Mouse (Mus musculus) neural tube, embryonic 14.5 days (tissue): ENCODE results near the gene Atp5e. TPM values are rescaled to one million over a fixed set of nuclear protein-coding genes. Genes with fewer than 3 reads are reported as not detected.
A peak's percentile ranks its signal among the peaks of the same experiment; 100 is the strongest.

Experiments
- ATAC-seq: fragments of 200-750 bp; cut with Nextera tagmentation; 2 replicates; pipeline ENCODE4 v1.8.0; 2017; ENCODE audit warnings: low read depth, mild to moderate bottlenecking, moderate TSS enrichment, moderate library complexity
- H3K27ac ChIP-seq: fragments of 300-500 bp; sonication (generic); 2 replicates; pipeline ENCODE4 v1.5.1; 2014; ENCODE audit warnings: low read depth, mild to moderate bottlenecking, control low read depth, low read length, moderate library complexity, mixed read lengths
- H3K27me3 ChIP-seq: fragments of 300-500 bp; sonication (generic); 2 replicates; pipeline ENCODE4 v1.6.1; 2014; ENCODE audit warnings: low read length; ENCODE audit not compliant: control insufficient read depth, insufficient read depth
- H3K36me3 ChIP-seq: fragments of 300-500 bp; sonication (generic); 2 replicates; pipeline ENCODE4 v1.6.1; 2014; ENCODE audit warnings: low read length, mixed read lengths; ENCODE audit not compliant: control insufficient read depth, insufficient read depth
- H3K4me1 ChIP-seq: fragments of 300-500 bp; sonication (generic); 2 replicates; pipeline ENCODE4 v1.6.1; 2014; ENCODE audit warnings: low read length; ENCODE audit not compliant: control insufficient read depth, insufficient read depth
- H3K4me2 ChIP-seq: fragments of 300-500 bp; sonication (generic); 2 replicates; pipeline ENCODE4 v1.6.1; 2014; ENCODE audit warnings: mild to moderate bottlenecking, low read depth, low read length, control low read depth
- H3K4me3 ChIP-seq: fragments of 300-500 bp; sonication (generic); 2 replicates; pipeline ENCODE4 v1.5.1; 2014; ENCODE audit warnings: low read depth, low read length, control low read depth, mixed read lengths
- H3K9ac ChIP-seq: fragments of 300-500 bp; sonication (generic); replicated peaks from 2 replicates; pipeline ENCODE4 v1.6.1; 2014; ENCODE audit warnings: low read depth, mild to moderate bottlenecking, control low read depth, low read length, mixed read lengths
- H3K9me3 ChIP-seq: fragments of 300-500 bp; sonication (generic); 2 replicates; pipeline ENCODE4 v1.6.1; 2016; ENCODE audit warnings: low read length; ENCODE audit not compliant: control insufficient read depth
- WGBS: fragments of 180-500 bp; shearing (Covaris S2); extraction: QIAGEN DNeasy Blood & Tissue Kit; methylation state at CpG from one replicate; pipeline ENCODE4 v1.1.7; 2014; 5-methylcytosine and 5-hydroxymethylcytosine counted together
- polyA plus RNA-seq: library from polyadenylated mRNA; unstranded; fragments of >200 nt; fragmentation: Nextera tagmentation; extraction: Ambion mirVana; gene quantifications from 2 replicates; pipeline ENCODE4 v1.2.1, GENCODE M21; 2014

Atp5e gene
- polyA plus RNA-seq, 1 experiment from 2014 or later, result 891 TPM

DNA sequence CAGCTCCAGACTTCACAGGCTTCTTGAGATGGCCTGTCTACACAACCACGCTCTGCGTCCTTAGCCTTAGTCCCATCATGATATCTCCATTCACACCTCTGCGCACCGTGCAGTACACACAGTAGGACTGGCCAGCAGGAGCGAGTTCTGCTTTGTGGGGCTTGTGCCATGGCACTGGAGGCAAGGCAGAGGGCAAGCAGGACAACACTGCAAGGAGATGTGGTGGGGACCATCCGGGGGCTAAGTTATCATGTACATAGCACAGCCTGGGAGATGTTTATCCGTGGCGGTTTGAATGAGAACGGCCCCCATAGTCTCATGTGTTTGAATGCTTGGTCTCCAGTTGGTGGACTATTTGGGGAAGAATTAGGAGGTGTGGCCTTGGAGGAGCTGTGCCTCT is 29.0 kb downstream of the Atp5e start:
- H3K9ac ChIP-seq, result no peak overlapping the region
- 98% methylated on average over 9 of the region's 9 CpGs for WGBS
- no peaks in the 10 kb centered on the region for H3K36me3 ChIP-seq
- H3K27me3 ChIP-seq, result no peaks in the 10 kb centered on the region
- H3K4me3 ChIP-seq, result no peak overlapping the region
- ATAC-seq, result no peak
- H3K4me2 ChIP-seq, result no peak overlapping the region
- H3K4me1 ChIP-seq, result peaks cover 6% of the 10 kb centered on the region; the same call in 1 of the 2 replicates
- no peak overlapping the region for H3K27ac ChIP-seq
- no peaks in the 10 kb centered on the region for H3K9me3 ChIP-seq

DNA sequence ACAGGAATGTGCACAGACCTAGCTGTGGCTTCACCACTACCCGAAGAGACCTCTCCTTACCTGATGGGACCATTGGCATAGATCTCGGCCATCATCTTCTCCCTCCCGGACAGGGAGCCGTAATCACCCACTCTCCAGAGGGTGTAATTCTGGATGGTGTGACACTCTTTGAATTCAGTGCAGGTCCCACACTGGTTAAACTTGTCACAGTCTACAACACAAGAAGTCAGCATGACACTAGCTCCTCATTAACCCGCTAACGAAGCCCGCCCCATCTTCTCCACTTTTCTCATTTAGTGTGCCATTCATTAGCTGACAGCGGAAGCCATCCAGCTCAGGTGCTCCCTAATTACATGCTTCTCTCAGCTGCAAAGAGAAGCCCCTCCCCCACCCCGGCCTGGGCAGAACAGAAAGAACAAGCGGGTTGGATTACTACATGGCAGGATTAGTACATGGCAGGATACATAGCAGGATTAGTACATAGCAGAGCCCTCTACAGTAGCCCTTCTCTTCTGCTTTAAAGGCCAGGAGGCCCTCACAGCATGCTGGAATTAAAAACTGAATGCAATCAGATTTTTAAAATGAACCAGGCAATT is 34.8 kb downstream of the Atp5e start:
- H3K27ac ChIP-seq, result 0 out of 2 replicates have a peak overlapping the region, but pooled peaks have one; percentile 12

DNA sequence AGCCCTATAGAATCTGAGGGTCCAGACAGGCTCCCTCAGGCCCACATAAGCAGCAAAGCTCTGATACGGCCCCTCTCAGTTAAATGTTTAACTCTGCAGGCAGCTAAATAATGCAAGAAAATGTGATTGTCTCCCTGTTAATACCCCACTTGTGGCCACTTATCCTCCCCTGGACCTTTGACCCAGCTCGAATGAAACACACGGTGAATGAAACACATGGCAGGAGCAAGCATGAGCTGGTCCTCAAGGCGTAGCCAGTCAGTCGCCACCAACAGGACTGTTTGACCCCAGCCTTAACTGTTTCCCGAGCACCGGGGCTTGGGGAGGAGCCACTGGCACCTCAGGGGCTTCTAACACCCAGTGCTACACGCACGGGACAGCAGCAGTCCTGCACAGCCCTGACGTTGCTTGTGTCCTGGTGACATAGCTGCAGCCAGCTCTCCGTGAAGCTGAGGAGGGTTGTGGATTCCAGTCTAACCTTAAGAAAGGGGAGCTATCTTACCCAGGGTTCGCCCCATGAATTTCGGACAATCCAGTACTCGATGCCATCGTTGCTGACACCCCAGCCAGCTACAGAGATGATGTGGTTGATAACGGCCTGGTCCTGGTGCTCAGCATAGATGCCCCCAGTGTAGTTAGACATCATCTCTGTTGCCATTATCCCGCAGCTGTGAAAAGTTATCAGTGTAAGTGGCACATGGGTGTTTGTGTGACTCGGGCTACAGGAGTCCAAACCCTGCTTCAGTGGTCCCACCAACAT is 35.6 kb downstream of the Atp5e start:
- Histone ChIP-seq H3K4me1 (no peaks in the 10 kb centered on the region), H3K4me2 (no peak overlapping the region), H3K9me3 (no peaks in the 10 kb centered on the region), H3K27ac (no peak overlapping the region), H3K27me3 (no peaks in the 10 kb centered on the region), H3K9ac (no peak overlapping the region), H3K36me3 (peaks cover 32% of the 10 kb centered on the region), H3K4me3 (no peak overlapping the region)
- ATAC-seq, result no peak
- 84% methylated on average over 18 of the region's 18 CpGs for WGBS

More for the DNA sequence above, 34.8 kb downstream of the Atp5e start:
- Histone ChIP-seq H3K4me3 (no peak overlapping the region), H3K9ac (no peak overlapping the region), H3K4me2 (no peak overlapping the region), H3K27me3 (no peaks in the 10 kb centered on the region), H3K36me3 (peaks cover 30% of the 10 kb centered on the region), H3K4me1 (no peaks in the 10 kb centered on the region), H3K9me3 (no peaks in the 10 kb centered on the region)
- 65% methylated on average over 10 of the region's 10 CpGs for WGBS
- ATAC-seq, result peak; percentile 63

DNA sequence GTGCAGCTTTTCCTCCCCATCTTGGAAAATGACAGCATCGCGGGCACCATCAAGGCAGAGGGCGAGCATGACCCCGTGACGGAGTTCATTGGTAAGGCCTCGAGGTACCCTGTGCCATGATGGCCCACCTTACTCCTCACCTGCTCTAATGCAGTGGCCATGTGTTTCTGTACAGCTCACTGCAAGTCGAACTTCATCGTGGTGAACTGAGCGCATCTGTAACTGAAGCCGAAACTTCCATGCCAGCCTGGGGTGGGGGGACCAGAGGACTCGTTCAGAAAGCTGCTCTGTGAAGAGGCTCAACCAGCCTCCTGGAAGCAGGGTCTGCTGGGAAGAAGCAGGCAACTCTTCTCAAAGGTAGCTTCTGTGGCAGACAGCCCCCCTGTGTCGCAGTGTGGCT is 37.0 kb downstream of the Atp5e start:
- Histone ChIP-seq H3K27me3 (no peaks in the 10 kb centered on the region), H3K9me3 (no peaks in the 10 kb centered on the region), H3K36me3 (peaks cover 38% of the 10 kb centered on the region), H3K4me3 (no peak overlapping the region), H3K27ac (no peak overlapping the region), H3K9ac (no peak overlapping the region), H3K4me2 (no peak overlapping the region), H3K4me1 (no peaks in the 10 kb centered on the region)
- ATAC-seq, result no peak
- 96% methylated on average over 12 of the region's 12 CpGs for WGBS

DNA sequence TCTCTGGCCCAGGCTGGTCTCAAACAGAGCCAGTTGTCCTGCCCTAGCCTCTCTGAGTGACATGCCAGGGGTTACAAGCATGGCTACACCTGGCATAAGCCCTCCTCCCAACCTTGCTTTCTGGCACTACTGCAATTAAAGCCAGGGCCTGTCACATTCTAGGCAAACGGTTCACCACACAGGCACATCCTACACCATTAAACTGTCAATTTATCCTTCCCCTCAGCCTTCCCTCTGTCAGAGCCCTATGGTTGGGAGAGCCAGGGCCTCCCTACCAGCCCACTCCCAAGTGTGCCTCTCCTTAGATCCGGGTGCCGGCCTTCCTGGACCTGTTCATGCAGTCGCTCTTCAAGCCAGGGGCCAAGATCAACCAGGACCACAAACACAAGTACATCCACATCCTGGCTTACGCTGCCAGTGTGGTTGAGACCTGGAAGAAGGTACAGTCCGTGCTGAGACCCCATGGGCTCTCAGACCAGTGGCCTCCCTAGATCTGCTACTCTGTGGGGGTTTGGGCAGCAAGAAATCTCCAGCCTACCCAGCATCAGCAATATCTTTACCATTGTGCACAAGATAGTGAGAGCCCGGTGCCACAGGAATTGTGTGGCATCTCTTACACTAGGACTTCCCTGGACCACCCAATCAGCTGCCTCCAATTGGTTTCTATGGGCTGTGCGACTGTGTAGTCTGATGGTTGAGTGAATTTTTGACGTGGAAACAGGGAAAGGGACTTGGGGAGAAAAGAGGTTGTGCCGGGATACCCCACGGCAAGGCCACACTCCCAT is 39.4 kb downstream of the Atp5e start:
- H3K36me3 ChIP-seq, result peaks cover 46% of the 10 kb centered on the region
- H3K4me3 ChIP-seq, result no peak overlapping the region

DNA sequence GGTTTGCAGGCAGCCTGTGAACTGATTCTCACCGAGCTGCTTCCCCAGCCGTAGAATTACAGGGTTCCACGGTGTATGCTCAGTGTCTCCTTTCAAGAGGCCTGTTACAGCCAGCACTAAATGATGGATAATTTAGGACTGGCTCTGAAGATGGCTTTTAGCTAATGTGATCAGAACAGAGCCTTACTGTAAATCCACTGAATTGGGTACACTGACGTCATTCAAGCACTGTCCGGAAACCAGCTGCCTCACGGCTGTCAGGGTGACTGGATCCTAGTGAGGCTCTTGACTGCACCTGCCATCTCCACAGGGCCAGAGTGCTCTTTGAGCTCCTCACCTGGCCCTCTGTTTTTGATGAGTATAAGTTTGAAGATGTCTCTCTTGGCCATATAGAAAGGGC is 42.8 kb downstream of the Atp5e start:
- no peaks in the 10 kb centered on the region for H3K9me3 ChIP-seq
- H3K27ac ChIP-seq, result no peak overlapping the region
- no peak overlapping the region for H3K9ac ChIP-seq
- no peak overlapping the region for H3K4me3 ChIP-seq
- H3K4me2 ChIP-seq, result no peak overlapping the region
- no peaks in the 10 kb centered on the region for H3K27me3 ChIP-seq
- peaks cover 31% of the 10 kb centered on the region for H3K36me3 ChIP-seq
- 81% methylated on average over 6 of the region's 6 CpGs for WGBS
- no peak for ATAC-seq
- peaks cover 6% of the 10 kb centered on the region for H3K4me1 ChIP-seq

More for the DNA sequence above, 39.4 kb downstream of the Atp5e start:
- Histone ChIP-seq H3K4me2 (no peak overlapping the region), H3K9me3 (no peaks in the 10 kb centered on the region), H3K27me3 (no peaks in the 10 kb centered on the region), H3K9ac (no peak overlapping the region), H3K27ac (no peak overlapping the region), H3K4me1 (no peaks in the 10 kb centered on the region)
- whole genome bisulfite sequencing, result 93% methylated on average over 11 of the region's 11 CpGs
- no peak for ATAC-seq

DNA sequence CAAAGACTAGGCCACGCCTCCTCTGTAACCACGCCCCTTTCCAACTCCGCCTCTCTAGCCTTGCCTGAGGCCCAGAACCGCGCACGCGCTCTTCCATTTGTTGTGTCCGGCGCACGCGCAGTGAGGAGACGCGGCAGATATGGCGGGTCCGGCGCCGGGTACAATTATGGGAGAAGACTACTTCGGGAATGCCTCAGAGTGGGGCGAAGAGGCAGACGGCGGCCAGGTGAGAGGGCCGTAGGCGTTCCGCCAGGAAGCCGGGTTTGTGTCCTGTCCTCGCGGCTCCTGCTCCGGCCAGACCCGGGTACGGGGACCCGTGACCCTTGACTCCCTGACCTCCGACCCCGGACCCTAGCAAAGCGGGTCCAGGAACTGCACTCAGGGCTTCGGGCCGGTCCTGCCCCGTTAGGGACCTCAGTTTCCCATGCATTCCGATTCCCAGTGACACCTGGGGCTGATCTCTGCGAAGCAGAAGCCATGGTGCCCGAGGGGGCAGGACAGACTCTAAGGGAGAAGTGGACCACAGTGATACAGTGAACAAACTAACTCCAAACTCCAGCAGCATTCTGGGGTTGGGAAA is 48.1 kb downstream of the Atp5e start, which contains the start of gene Nelfcd:
Nelfcd (plus strand) TSS at position 74 of the 580 bp plus-strand sequence.
- WGBS, result under 1% methylated on average over 40 of the region's 40 CpGs
- Histone ChIP-seq H3K9ac (peak within 1 kb of the TSS; percentile 66), H3K4me1 (peaks cover 7% of the 10 kb centered on the region)

DNA sequence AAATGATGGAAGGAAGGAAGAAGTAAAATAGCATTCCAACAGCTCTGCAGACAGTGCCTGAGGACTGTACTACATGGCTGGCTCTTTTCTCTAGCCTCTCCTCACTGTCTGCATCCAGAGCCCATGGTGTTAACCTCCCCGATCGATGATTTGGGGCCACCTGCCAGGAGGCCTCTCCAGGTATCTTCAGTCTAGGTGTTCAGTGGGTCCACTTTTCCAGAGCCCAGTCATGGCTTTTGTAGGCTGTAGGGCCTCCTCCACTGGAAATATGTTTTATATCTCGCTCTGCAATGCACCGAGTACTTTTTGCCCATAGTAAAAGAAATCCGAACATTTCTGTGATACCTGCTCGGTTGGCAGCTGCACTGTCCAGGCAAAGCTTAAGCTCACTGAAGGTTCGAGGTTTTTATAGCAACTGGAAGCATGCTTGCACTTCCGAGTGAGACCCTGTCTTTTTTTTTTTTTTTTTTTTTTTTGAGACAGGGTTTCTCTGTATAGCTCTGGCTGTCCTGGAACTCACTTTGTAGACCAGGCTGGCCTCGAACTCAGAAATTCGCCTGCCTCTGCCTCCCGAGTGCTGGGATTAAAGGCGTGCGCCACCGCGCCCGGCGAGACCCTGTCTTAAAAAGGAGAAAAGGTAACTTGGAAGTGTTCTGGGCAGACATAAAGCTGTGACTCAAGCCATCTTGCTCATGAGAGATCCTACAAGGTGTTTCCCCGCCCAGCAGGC is 48.7 kb downstream of the Atp5e start:
- ATAC-seq, result no peak
- WGBS, result 47% methylated on average over 18 of the region's 18 CpGs
- no peaks in the 10 kb centered on the region for H3K36me3 ChIP-seq

More for the DNA sequence above, 48.1 kb downstream of the Atp5e start, which contains the start of gene Nelfcd:
- Histone ChIP-seq H3K4me3 (peak within 1 kb of the TSS; percentile 67), H3K4me2 (peak within 1 kb of the TSS; percentile 85), H3K27ac (no peak within 1 kb of the TSS), H3K9me3 (no peaks in the 10 kb centered on the region), H3K27me3 (no peaks in the 10 kb centered on the region), H3K36me3 (no peaks in the 10 kb centered on the region)
- peak; percentile 94 for ATAC-seq

More for the DNA sequence above, 48.7 kb downstream of the Atp5e start:
- H3K4me2 ChIP-seq, result no peak overlapping the region; the same call in 1 of the 2 replicates
- no peak overlapping the region for H3K9ac ChIP-seq
- no peaks in the 10 kb centered on the region for H3K9me3 ChIP-seq
- H3K4me1 ChIP-seq, result peaks cover 7% of the 10 kb centered on the region
- no peaks in the 10 kb centered on the region for H3K27me3 ChIP-seq
- no peak overlapping the region for H3K27ac ChIP-seq
- H3K4me3 ChIP-seq, result peak overlapping the region; percentile 67
